Mouse (Mus musculus): Measurements from ENCODE around the gene Grk5. TPM values are rescaled to one million over a fixed set of nuclear protein-coding genes. Genes with fewer than 3 reads are reported as not detected.

The Grk5 gene
- polyA plus RNA-seq, 1 experiment from 2014 or later, result 2.7 TPM

DNA sequence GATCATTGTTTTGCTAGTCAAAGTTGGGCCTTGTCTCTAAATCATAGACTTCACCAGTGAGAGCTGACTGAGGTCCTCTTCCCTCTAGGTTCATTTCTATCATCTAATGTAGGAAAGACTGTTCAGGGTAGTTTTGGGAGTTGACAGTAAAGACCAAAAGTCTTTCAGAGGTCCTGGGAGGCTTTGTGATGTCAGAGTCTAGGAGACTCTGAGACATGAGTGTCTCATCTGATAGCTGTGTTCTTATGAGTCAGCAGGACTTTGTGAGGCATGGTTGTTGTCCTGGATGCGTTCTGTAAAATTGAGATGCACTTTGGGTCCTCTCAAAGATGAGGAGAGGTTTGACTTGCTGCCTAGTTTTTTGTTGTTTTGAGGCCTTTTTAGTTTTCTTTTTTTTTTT lies 66.2 kb downstream of the Grk5 start:
- peaks cover 12% of the 10 kb centered on the region; the same call in 1 of the 2 replicates for H3K4me1 ChIP-seq
- ATAC-seq (ENCODE audit: insufficient number of reproducible peaks, insufficient read depth, low FRiP score, low TSS enrichment), result no peak
- H3K4me2 ChIP-seq (replicated peaks), result no peak overlapping the region
- H3K27me3 ChIP-seq, result no peaks in the 10 kb centered on the region
- no peaks in the 10 kb centered on the region for H3K9me3 ChIP-seq
- 86% methylated on average over 1 of the region's 1 CpGs for WGBS
- no peak overlapping the region for H3K9ac ChIP-seq
- H3K36me3 ChIP-seq, result no peaks in the 10 kb centered on the region
- H3K4me3 ChIP-seq, result no peak overlapping the region
- no peak overlapping the region for H3K27ac ChIP-seq

DNA sequence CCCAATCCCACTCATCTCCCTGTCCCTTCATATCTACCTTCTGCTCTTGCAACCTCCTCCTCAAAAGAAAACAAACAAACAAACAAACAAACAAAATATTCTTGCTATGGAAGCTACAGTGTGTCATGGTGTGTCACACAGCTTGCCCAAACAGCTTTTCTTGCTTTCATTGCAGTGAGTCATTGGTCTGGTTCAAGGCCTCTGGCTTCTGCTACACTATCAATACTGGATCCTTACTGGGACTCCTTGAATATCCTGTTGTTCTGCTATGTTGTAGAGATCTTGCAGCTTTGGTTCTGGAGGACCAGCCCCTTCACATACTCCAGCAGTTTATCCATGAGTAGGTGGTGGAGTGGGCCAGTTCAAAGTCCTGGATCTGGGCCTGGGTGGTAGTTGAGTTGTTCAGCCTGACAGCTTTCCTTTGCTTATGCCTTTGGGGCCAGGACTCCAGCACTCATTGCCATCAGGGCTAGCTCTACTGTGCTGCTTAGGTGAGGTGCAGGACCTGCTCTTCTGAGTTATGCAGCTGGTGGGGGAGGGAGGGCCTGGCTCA lies 66.7 kb downstream of the Grk5 start:
- Histone ChIP-seq H3K27me3 (no peaks in the 10 kb centered on the region), H3K9me3 (no peaks in the 10 kb centered on the region), H3K4me1 (peaks cover 12% of the 10 kb centered on the region; the same call in 1 of the 2 replicates), H3K9ac (no peak overlapping the region), H3K36me3 (no peaks in the 10 kb centered on the region), H3K27ac (no peak overlapping the region), H3K4me2 (replicated peaks) (no peak overlapping the region), H3K4me3 (no peak overlapping the region)
- no peak for ATAC-seq (ENCODE audit: insufficient number of reproducible peaks, insufficient read depth, low FRiP score, low TSS enrichment)

DNA sequence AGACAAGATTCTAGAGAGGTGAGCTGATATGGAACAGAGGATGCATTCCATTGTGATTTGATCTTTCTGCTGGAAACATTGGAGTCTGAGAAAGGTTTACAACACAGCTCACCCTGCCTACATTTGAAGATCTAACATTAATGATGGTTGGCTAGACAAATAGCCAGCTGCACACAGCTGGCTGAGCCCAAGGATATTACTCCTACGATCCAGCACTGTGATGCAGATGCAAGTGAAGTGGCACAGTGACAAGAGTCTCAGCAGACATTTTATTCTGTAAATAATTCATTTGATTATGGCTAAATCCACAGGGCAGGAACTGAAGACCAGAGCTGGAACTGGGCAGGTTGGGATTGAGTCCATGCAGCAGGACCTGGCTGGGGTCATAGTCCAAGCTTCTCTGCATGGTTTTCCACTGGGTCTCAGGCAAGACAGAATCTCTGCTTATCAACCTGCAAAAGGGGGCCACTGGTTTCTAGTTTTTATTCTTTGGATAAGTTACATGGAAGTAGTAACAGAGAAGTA lies 70.2 kb downstream of the Grk5 start:
- Histone ChIP-seq H3K27ac (no peak overlapping the region), H3K4me1 (no peaks in the 10 kb centered on the region), H3K4me2 (replicated peaks) (no peak overlapping the region), H3K9ac (no peak overlapping the region), H3K9me3 (no peaks in the 10 kb centered on the region), H3K27me3 (no peaks in the 10 kb centered on the region), H3K4me3 (no peak overlapping the region), H3K36me3 (no peaks in the 10 kb centered on the region)
- 85% methylated on average over 1 of the region's 1 CpGs for WGBS
- ATAC-seq (ENCODE audit: insufficient number of reproducible peaks, insufficient read depth, low FRiP score, low TSS enrichment), result no peak

DNA sequence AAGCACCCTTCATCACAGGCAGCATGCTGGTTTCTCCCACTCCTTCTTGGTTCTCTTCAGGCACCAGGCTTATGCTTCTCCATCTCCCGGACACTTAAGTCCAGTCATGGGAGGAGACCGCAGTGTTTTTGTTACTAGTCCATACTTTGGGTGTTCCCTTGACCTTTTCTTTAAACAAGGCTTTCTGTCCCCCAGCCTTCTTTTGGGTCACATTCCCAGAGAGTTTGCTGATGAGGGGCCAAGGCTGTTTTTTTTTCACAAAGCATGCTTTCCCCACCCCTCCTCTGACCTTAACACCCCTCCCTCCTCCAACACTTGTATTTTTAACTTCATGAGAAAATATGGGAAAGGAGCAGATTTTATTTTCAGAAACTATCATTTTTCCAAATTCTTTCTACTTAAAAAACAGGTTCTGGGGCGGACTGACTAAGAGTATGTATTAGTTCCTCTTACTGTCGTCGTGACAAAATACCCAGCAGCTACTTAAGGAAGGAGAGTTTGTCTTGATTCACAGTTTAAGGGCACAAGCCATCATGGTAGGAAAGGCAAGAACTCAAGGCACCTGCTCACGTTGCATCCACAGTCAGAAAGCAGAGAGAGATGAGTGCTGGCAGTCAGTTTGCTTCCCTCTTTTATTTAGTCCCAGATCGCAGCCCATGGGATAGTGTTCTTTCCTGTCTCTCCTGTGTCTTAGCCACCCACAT lies 73.0 kb downstream of the Grk5 start:
- WGBS, result 85% methylated on average over 7 of the region's 7 CpGs
- H3K27me3 ChIP-seq, result no peaks in the 10 kb centered on the region
- H3K4me2 ChIP-seq (replicated peaks), result no peak overlapping the region
- no peak overlapping the region for H3K9ac ChIP-seq
- no peak overlapping the region for H3K27ac ChIP-seq
- H3K9me3 ChIP-seq, result no peaks in the 10 kb centered on the region
- no peak for ATAC-seq (ENCODE audit: insufficient number of reproducible peaks, insufficient read depth, low FRiP score, low TSS enrichment)
- H3K4me1 ChIP-seq, result no peaks in the 10 kb centered on the region
- H3K4me3 ChIP-seq, result no peak overlapping the region
- H3K36me3 ChIP-seq, result no peaks in the 10 kb centered on the region

DNA sequence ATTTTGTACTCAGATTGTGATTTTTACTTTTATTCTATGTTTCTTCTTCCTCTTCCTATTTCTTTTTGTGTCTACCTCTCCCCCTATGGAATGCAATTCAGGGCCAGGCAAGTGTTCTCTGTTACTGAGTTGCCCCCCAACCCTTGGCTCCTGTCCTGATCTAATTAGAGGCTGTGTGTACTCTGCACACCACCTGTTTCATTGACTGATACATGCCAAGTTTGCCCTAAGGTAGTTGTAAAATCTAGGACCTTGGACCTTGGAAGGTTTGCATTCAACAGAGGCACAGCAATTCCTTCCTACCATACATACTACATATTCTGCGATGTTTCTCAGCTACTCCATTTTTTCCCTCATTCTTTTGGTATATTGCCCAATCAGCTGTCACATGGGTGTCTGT lies 78.4 kb downstream of the Grk5 start:
- no peaks in the 10 kb centered on the region for H3K4me1 ChIP-seq
- H3K9ac ChIP-seq, result no peak overlapping the region
- WGBS, result 84% methylated on average over 1 of the region's 1 CpGs
- H3K4me3 ChIP-seq, result no peak overlapping the region
- no peaks in the 10 kb centered on the region for H3K27me3 ChIP-seq
- no peaks in the 10 kb centered on the region for H3K36me3 ChIP-seq
- no peaks in the 10 kb centered on the region for H3K9me3 ChIP-seq
- H3K4me2 ChIP-seq (replicated peaks), result no peak overlapping the region
- H3K27ac ChIP-seq, result no peak overlapping the region
- ATAC-seq (ENCODE audit: insufficient number of reproducible peaks, insufficient read depth, low FRiP score, low TSS enrichment), result no peak

DNA sequence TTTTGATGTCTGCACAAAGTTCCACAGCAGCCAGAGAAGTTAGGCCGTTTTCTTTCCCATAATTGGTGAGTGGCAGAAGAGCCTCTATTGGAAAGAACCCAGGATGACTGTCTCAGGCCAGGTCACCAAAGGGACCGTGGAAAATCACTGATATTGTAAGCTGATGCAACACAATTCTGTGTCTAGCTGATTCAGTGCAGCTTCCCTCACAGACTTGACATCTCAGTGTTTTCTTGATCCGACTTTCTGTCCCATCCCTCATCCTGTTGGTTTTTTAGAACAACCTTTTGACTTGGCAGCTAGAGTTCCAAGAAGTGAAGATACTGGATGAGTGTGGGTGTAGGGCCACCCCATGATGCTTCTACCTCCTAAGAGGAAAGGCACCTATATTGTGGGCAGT lies 80.9 kb downstream of the Grk5 start:
- H3K4me1 ChIP-seq, result no peaks in the 10 kb centered on the region
- no peaks in the 10 kb centered on the region for H3K9me3 ChIP-seq
- H3K4me2 ChIP-seq (replicated peaks), result no peak overlapping the region
- no peaks in the 10 kb centered on the region for H3K36me3 ChIP-seq
- no peak overlapping the region for H3K4me3 ChIP-seq
- no peak overlapping the region for H3K9ac ChIP-seq
- H3K27ac ChIP-seq, result no peak overlapping the region
- no peak for ATAC-seq (ENCODE audit: insufficient number of reproducible peaks, insufficient read depth, low FRiP score, low TSS enrichment)
- no peaks in the 10 kb centered on the region for H3K27me3 ChIP-seq
- WGBS, result 76% methylated on average over 3 of the region's 3 CpGs

DNA sequence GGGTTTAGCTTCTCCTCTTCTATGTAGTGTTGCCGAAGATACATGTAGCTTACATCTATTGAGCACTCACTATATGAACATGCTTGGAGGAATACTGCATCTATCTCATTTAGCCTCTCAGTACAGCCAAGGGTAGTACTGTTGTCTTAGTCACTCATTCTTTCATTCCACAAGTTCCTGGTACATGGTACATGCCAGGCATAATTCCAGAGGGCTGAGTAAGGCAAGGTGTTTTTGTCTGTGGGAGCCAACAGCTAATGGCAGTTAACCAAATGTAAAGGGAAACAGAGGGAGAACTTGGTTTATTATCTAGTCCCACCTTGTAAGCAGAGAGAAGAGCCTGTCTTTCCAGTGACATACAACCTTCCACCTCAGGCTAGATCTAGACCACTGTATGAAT lies 82.0 kb downstream of the Grk5 start:
- no peaks in the 10 kb centered on the region for H3K36me3 ChIP-seq
- no peaks in the 10 kb centered on the region for H3K4me1 ChIP-seq
- no peak overlapping the region for H3K4me3 ChIP-seq
- no peak for ATAC-seq (ENCODE audit: insufficient number of reproducible peaks, insufficient read depth, low FRiP score, low TSS enrichment)
- no peak overlapping the region for H3K4me2 ChIP-seq (replicated peaks)
- WGBS, result 93% methylated on average over 1 of the region's 1 CpGs
- H3K9me3 ChIP-seq, result no peaks in the 10 kb centered on the region
- no peak overlapping the region for H3K9ac ChIP-seq
- no peaks in the 10 kb centered on the region for H3K27me3 ChIP-seq
- no peak overlapping the region for H3K27ac ChIP-seq

DNA sequence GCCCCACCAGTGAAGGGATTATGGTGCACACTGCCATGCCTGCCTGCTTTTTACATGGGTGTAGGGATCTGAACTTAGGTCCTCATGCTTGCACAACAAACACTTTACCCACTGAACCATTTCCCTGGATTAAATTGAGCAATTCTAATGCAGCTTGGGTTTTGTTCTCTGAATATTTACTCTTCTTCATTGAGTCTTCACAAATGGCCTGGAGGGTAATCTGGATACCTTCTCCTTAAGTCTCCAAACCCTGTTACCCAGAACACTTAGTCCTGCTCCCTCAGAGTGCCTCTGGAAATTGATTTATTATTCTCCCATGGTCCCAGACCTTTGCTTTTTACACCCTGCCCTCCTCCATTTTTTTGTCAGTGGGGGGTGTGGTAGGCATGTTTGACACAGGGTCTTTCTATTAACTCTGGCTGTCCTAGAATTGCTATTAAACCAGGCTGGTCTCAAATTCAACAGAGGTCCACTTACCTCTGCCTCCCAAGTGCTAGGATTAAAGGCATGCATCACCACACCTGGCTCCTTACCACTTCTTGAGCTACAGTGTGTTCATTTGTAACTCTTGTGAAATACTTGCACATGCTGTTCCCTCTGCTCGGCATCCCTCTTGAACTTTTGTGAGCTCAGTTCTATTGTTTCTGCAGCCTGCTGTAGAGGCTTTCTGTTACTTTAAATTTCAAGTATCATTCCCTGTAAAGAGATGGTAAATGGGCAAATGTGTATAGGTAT lies 82.9 kb downstream of the Grk5 start:
- no peak overlapping the region for H3K9ac ChIP-seq
- no peak overlapping the region for H3K27ac ChIP-seq
- no peak overlapping the region for H3K4me3 ChIP-seq
- ATAC-seq (ENCODE audit: insufficient number of reproducible peaks, insufficient read depth, low FRiP score, low TSS enrichment), result no peak
- 81% methylated on average over 1 of the region's 1 CpGs for WGBS
- H3K27me3 ChIP-seq, result no peaks in the 10 kb centered on the region
- H3K9me3 ChIP-seq, result no peaks in the 10 kb centered on the region
- no peak overlapping the region for H3K4me2 ChIP-seq (replicated peaks)
- no peaks in the 10 kb centered on the region for H3K4me1 ChIP-seq
- no peaks in the 10 kb centered on the region for H3K36me3 ChIP-seq

DNA sequence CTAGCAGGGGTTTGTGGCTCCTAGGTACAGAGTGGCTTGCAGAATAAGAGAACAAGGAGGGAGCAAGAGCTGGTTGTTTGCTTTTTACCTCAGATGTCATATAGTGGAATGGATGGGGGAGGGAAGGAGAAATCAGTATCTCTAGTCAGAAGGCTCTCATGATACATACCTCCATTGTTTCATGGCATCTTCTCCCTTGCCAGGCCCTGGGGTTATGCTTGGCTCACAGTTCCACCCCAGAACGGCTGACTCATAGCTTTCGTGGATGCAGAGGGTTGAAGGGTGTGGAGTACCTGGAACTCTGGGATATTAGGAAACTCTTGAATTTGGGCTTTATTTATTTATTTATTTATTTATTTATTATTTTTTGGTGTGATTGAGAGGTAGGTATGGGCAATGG lies 84.0 kb downstream of the Grk5 start:
- no peak overlapping the region for H3K9ac ChIP-seq
- no peaks in the 10 kb centered on the region for H3K36me3 ChIP-seq
- 90% methylated on average over 2 of the region's 2 CpGs for WGBS
- ATAC-seq (ENCODE audit: insufficient number of reproducible peaks, insufficient read depth, low FRiP score, low TSS enrichment), result no peak
- H3K9me3 ChIP-seq, result no peaks in the 10 kb centered on the region
- no peak overlapping the region for H3K4me2 ChIP-seq (replicated peaks)
- no peak overlapping the region for H3K4me3 ChIP-seq
- no peaks in the 10 kb centered on the region for H3K4me1 ChIP-seq
- H3K27me3 ChIP-seq, result no peaks in the 10 kb centered on the region
- H3K27ac ChIP-seq, result no peak overlapping the region

DNA sequence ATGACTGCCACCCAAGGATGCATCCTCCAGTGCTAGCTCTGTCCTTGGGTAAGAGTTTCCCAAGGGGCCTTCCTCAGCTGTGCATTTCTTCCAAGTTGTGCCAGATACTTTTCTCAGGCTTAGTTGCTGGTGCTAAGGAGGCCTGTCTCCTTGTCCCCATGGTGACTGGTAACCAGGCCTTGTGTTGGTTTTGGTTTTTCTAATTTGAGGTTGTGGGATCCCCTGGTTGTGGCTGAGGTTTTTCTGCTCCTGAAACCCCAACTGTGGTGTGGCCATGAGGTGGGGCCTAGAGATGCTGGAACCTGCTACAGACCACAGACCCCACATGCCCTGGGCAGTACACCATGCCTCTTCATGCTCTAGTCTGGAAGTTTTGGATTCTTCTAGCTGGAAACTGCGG lies 90.0 kb downstream of the Grk5 start:
- 93% methylated on average over 1 of the region's 1 CpGs for WGBS

DNA sequence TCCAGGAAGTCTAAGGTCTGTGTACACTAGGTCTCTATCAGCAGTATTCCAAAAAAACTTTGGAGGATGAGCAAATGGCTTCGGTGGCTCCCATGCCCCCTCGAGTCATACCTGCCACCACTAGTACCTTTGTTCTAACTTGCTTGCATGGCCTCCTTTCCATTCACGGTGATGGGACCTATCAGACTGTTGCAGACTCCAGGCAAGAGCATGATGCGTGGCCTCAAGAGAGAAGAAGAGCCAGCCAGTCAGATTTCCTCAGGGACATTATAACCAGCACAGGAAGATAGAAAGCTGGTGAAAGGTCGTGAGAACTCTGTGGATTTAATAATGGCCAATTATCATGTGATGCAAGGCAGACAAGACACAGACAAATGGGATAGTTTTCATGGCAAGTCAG lies 91.8 kb downstream of the Grk5 start:
- Histone ChIP-seq H3K4me1 (no peaks in the 10 kb centered on the region), H3K9me3 (no peaks in the 10 kb centered on the region), H3K4me3 (no peak overlapping the region), H3K27ac (no peak overlapping the region), H3K36me3 (no peaks in the 10 kb centered on the region), H3K27me3 (no peaks in the 10 kb centered on the region), H3K9ac (no peak overlapping the region), H3K4me2 (replicated peaks) (no peak overlapping the region)
- WGBS, result 78% methylated on average over 5 of the region's 5 CpGs
- ATAC-seq (ENCODE audit: insufficient number of reproducible peaks, insufficient read depth, low FRiP score, low TSS enrichment), result no peak

More for the DNA sequence above, 90.0 kb downstream of the Grk5 start:
- Histone ChIP-seq H3K27me3 (no peaks in the 10 kb centered on the region), H3K27ac (no peak overlapping the region), H3K9me3 (no peaks in the 10 kb centered on the region), H3K4me3 (no peak overlapping the region), H3K36me3 (no peaks in the 10 kb centered on the region), H3K4me2 (replicated peaks) (no peak overlapping the region), H3K9ac (no peak overlapping the region), H3K4me1 (no peaks in the 10 kb centered on the region)
- no peak for ATAC-seq (ENCODE audit: insufficient number of reproducible peaks, insufficient read depth, low FRiP score, low TSS enrichment)

DNA sequence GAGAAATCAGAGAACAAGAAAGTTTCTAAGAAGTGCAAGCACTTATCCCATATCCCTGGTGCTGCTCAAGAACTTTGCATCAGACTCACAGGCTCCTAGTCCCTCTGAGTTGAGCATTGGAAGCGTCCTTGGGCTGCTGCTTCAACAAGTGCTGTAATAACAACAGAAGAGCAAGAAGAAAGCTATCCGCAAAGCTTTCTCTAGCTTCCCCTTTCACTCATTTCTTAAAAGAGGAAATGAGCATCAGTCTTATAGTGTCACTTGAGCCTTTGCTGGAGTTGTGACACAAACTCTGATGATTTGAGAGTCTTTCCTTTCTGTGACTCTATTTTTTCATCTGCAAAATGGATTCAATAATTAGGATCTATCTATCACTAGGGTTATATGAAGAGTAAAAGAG lies 92.3 kb downstream of the Grk5 start:
- Histone ChIP-seq H3K27me3 (no peaks in the 10 kb centered on the region), H3K9ac (no peak overlapping the region), H3K36me3 (no peaks in the 10 kb centered on the region), H3K27ac (no peak overlapping the region), H3K4me3 (no peak overlapping the region), H3K4me2 (replicated peaks) (no peak overlapping the region), H3K4me1 (no peaks in the 10 kb centered on the region), H3K9me3 (no peaks in the 10 kb centered on the region)
- no peak for ATAC-seq (ENCODE audit: insufficient number of reproducible peaks, insufficient read depth, low FRiP score, low TSS enrichment)
- WGBS, result 86% methylated on average over 2 of the region's 2 CpGs
